Mouse (Mus musculus) forebrain, embryonic 13.5 days (tissue): ENCODE data around the gene Tns2. TPM values are rescaled to one million over a fixed set of nuclear protein-coding genes. Genes with fewer than 3 reads are reported as not detected.
"Not testable (repeated sequence)": the region's sequence is repeated elsewhere in the genome, so short reads cannot be mapped to it uniquely, and the experiment has no call there.

Experiments
- ATAC-seq: fragments of 200-750 bp; cut with Nextera tagmentation; 2 replicates; pipeline ENCODE4 v1.8.0; 2017
- H3K27ac ChIP-seq: fragments of 300-500 bp; sonication (generic); 2 replicates; pipeline ENCODE4 v1.5.1; 2015; ENCODE audit warnings: inconsistent platforms, mild to moderate bottlenecking, moderate library complexity
- H3K27me3 ChIP-seq: fragments of 300-500 bp; sonication (generic); 2 replicates; pipeline ENCODE4 v1.6.1; 2015; ENCODE audit warnings: mild to moderate bottlenecking, inconsistent platforms
- H3K36me3 ChIP-seq: fragments of 300-500 bp; sonication (generic); 2 replicates; pipeline ENCODE4 v1.6.1; 2015; ENCODE audit warnings: mild to moderate bottlenecking, inconsistent platforms; ENCODE audit not compliant: poor library complexity, severe bottlenecking
- H3K4me1 ChIP-seq: fragments of 300-500 bp; sonication (generic); 2 replicates; pipeline ENCODE4 v1.6.1; 2015; ENCODE audit warnings: inconsistent platforms
- H3K4me2 ChIP-seq: fragments of 300-500 bp; sonication (generic); 2 replicates; pipeline ENCODE4 v1.6.1; 2015; ENCODE audit warnings: inconsistent platforms, mild to moderate bottlenecking, moderate library complexity
- H3K4me3 ChIP-seq: fragments of 300-500 bp; sonication (generic); 2 replicates; pipeline ENCODE4 v1.5.1; 2015; ENCODE audit warnings: mild to moderate bottlenecking, inconsistent platforms
- H3K9ac ChIP-seq: fragments of 300-500 bp; sonication (generic); 2 replicates; pipeline ENCODE4 v1.6.1; 2015; ENCODE audit warnings: mild to moderate bottlenecking, inconsistent platforms
- H3K9me3 ChIP-seq: fragments of 300-500 bp; sonication (generic); replicated peaks from 2 replicates; pipeline ENCODE4 v1.6.1; 2016; ENCODE audit warnings: inconsistent platforms
- WGBS: fragments of 180-500 bp; shearing (Covaris S2); methylation state at CpG from one replicate; pipeline ENCODE4 v1.1.7; 2015; 5-methylcytosine and 5-hydroxymethylcytosine counted together
- polyA plus RNA-seq: library from polyadenylated mRNA; unstranded; fragments of >200 nt; fragmentation: Nextera tagmentation; extraction: Ambion mirVana; gene quantifications from 2 replicates; pipeline ENCODE4 v1.2.1, GENCODE M21; 2015

The Tns2 gene
- polyA plus RNA-seq, 1 experiment from 2014 or later = 4.5 TPM

DNA sequence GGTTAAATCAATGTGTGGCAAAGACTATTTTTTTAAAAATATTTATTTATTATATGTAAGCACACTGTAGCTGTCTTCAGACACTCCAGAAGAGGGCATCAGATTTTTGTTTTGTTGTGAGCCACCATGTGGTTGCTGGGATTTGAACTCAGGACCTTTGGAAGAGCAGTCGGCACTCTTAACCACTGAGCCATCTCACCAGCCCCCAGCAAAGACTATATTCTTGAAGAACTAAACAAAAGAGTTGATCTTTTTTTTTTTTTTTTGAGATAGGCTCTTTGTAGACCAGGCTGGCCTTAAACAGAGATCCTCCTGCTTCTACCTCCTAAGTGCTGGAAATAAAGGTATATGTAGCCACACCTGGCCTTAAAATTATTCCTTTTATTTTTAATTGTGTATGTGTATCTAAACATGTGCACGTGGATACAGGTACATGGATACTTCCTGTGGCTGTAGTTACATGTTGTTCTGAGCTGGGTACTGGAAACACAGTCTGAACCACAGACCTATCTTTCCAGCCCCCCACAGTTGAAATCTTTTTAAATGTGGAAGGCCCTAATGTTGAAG, 23.0 kb upstream of the Tns2 start:
- no peak for ATAC-seq
- H3K36me3 ChIP-seq = peaks cover 5% of the 10 kb centered on the region
- H3K9me3 ChIP-seq = no peaks in the 10 kb centered on the region
- peaks cover 28% of the 10 kb centered on the region for H3K4me1 ChIP-seq
- no peaks in the 10 kb centered on the region for H3K27me3 ChIP-seq
- H3K9ac ChIP-seq = no peak overlapping the region
- H3K27ac ChIP-seq = no peak overlapping the region
- no peak overlapping the region for H3K4me2 ChIP-seq
- 95% methylated on average over 2 of the region's 2 CpGs for WGBS
- H3K4me3 ChIP-seq = no peak overlapping the region

DNA sequence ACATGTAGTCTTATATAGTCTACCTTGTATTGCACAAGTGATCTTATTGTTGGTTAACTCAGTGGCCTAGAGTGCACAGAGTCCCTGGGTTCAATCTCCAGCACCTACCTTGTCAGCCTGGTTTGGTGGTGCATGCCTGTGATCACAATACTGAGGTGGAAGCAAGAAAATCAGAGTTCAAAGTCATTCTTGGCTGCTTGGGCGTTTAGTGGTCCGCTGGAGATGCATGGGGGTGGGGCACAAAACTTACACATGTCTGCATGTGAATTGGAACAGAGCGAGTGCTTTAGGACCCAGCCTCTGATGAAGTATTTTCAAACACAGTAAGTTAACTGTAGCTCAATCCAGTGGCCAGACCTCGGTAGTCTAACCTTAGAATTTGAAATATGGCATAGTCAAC, 21.0 kb upstream of the Tns2 start:
- Histone ChIP-seq H3K4me2 (no peak overlapping the region), H3K9me3 (no peaks in the 10 kb centered on the region), H3K27me3 (no peaks in the 10 kb centered on the region), H3K4me3 (no peak overlapping the region), H3K36me3 (peaks cover 25% of the 10 kb centered on the region), H3K9ac (no peak overlapping the region), H3K27ac (no peak overlapping the region), H3K4me1 (peaks cover 20% of the 10 kb centered on the region)
- 83% methylated on average over 4 of the region's 4 CpGs for WGBS
- ATAC-seq = no peak

DNA sequence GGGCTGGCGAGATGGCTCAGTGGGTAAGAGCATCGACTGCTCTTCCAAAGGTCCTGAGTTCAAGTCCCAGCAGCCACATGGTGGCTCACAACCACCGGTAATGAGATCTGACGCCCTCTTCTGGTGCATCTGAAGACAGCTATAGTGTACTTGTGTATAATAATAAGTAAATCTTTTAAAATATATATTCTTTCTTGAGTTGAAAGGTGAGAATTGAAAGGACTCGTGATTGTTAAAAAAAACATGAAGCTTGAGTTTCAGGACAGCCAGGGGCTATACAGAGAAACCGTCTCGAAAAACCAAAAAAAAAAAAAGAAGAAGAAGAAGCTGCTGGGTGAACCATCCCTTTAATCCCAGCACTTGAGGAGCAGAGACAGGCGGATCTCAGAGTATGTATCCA, 20.3 kb upstream of the Tns2 start:
- not testable (repeated sequence) for H3K27me3 ChIP-seq, H3K9ac ChIP-seq, ATAC-seq, H3K27ac ChIP-seq, H3K9me3 ChIP-seq, H3K4me2 ChIP-seq, H3K4me3 ChIP-seq
- peaks cover 32% of the 10 kb centered on the region for H3K36me3 ChIP-seq
- WGBS = 80% methylated on average over 8 of the region's 8 CpGs
- peaks cover 15% of the 10 kb centered on the region for H3K4me1 ChIP-seq

DNA sequence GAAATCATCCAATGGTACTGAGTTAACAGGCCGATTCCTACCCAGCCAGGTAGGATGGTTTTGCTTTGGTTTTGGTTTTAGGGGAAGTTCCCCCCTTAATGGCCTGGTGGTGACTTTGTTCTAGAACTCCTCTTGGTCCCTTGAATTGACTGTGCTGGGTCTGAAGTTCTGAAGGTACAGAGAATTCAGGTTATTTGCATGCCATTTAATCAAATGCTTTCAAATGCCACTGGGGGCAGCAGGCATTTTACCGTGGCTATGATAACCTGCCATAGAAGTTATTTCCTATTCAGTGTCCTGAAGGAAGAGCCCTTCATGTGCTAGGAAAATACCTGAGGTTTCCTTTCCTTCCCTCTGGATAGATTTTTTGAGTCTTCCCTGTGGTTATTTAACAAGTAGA, 19.8 kb upstream of the Tns2 start:
- H3K4me1 ChIP-seq = peaks cover 10% of the 10 kb centered on the region
- 73% methylated on average over 2 of the region's 2 CpGs for WGBS
- no peaks in the 10 kb centered on the region for H3K9me3 ChIP-seq
- no peaks in the 10 kb centered on the region for H3K27me3 ChIP-seq
- no peak for ATAC-seq
- peaks cover 36% of the 10 kb centered on the region for H3K36me3 ChIP-seq
- H3K27ac ChIP-seq = no peak overlapping the region
- no peak overlapping the region for H3K9ac ChIP-seq
- H3K4me2 ChIP-seq = no peak overlapping the region
- H3K4me3 ChIP-seq = no peak overlapping the region

DNA sequence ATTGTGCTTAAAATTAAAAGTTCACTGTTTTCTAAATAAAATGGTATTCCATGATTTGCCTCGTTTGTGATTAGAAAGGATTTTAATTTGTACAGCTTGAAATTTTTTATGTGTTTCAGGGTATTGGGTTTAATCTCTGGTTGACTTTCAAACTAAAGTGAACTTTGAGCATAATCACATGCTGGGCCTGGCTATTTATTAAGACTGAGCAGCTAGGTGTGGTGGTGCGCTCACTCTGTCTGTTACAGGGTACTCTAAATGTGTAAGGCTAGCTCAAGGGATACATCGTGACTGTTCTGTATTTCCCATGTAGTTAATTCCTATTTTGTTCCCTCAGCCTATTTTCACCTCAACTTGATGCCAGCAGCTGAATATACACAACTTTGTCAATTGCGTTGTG, 18.1 kb upstream of the Tns2 start:
- H3K27ac ChIP-seq = no peak overlapping the region
- peaks cover 52% of the 10 kb centered on the region for H3K36me3 ChIP-seq
- H3K4me3 ChIP-seq = no peak overlapping the region
- no peaks in the 10 kb centered on the region for H3K4me1 ChIP-seq
- no peaks in the 10 kb centered on the region for H3K9me3 ChIP-seq
- no peak overlapping the region for H3K4me2 ChIP-seq
- no peaks in the 10 kb centered on the region for H3K27me3 ChIP-seq
- H3K9ac ChIP-seq = no peak overlapping the region
- 91% methylated on average over 4 of the region's 4 CpGs for WGBS
- no peak for ATAC-seq

DNA sequence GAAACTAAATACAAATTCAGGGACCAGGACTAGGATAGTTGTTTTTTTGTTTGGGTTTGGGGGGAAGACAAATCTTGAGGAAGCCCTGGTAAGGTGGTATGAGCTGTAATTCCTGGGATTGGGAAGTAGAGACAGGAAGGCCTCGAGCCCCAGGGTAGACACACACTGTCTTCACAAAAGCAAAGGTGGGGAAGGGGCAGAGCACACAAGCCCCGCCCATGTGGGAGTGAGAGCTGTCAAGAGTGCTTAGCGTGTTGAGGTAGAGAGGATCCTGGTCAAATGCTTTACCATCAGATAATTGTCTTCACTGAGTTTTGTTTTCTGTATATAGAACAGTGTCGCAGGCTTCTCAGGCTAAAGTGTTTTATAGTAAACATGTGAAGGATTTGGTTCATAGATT, 17.2 kb upstream of the Tns2 start:
- Histone ChIP-seq H3K4me2 (no peak overlapping the region), H3K36me3 (peaks cover 61% of the 10 kb centered on the region), H3K4me3 (no peak overlapping the region), H3K9me3 (no peaks in the 10 kb centered on the region), H3K9ac (no peak overlapping the region), H3K27ac (no peak overlapping the region), H3K4me1 (no peaks in the 10 kb centered on the region), H3K27me3 (no peaks in the 10 kb centered on the region)
- 88% methylated on average over 4 of the region's 4 CpGs for WGBS
- no peak for ATAC-seq

DNA sequence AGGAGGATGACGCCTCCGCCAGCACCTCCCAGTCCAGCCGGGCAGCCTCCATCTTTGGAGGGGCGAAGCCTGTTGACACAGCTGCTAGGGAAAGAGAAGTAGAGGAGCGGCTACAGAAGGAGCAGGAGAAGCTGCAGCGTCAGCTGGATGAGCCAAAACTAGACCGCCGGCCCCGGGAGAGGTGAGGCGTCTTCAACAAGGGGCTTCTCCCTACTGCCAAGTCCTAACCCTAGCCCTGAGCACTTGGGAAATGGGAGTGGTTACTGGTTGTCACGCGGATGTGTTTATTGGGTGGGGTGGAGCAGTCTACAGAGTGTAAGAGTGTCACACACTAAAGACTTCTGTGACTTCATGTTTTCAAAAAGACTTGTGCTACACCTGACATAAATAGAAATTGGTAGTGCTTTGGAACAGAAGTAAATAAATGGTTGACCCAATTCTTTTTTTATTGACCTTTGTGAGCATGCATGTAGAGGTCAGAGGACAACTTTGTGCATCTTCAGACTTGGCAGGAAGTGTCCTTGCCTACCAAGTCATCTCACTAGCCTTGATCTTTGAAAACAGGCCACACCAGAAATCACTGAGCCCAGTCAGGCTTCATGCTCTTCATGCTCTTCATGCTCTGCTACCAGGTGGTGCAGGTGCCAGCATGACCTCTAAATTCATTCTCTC, 10.2 kb upstream of the Tns2 start:
- H3K9ac ChIP-seq = no peak overlapping the region
- no peak overlapping the region for H3K27ac ChIP-seq
- no peaks in the 10 kb centered on the region for H3K9me3 ChIP-seq
- H3K36me3 ChIP-seq = peaks cover 98% of the 10 kb centered on the region
- no peaks in the 10 kb centered on the region for H3K4me1 ChIP-seq
- no peak overlapping the region for H3K4me2 ChIP-seq
- no peak overlapping the region for H3K4me3 ChIP-seq
- 90% methylated on average over 12 of the region's 12 CpGs for WGBS
- ATAC-seq = no peak
- no peaks in the 10 kb centered on the region for H3K27me3 ChIP-seq

DNA sequence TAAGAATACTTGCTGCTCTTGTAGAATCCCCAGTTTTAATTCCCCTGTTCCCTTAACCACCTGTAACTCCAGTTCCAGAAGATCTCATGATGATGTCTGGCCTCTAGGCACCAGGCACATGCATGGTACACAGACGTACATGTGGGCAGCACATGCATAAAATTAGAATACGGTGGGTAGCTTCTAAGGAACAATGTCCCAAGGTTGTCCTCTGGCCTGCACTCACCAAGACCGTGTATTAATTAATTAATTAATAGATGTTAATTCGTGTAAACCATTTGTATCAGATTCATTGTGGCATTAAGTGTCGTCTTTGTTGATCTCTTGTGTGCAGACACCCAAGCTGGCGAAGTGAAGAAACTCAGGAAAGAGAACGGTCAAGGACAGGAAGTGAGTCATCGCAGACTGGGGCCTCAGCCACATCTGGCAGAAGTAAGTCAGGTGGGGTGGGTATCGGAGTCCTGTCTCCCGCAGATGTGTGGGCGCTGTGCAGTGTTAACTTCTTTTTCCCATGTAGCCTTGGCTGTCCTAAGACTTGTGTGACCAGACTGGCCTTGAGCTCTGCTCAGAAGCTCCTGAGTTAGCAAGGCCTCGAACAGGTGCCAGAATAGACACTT, 9.0 kb upstream of the Tns2 start:
- Histone ChIP-seq H3K27ac (no peak overlapping the region), H3K9ac (no peak overlapping the region), H3K4me2 (no peak overlapping the region), H3K27me3 (no peaks in the 10 kb centered on the region), H3K9me3 (no peaks in the 10 kb centered on the region), H3K4me3 (no peak overlapping the region), H3K36me3 (peaks cover 98% of the 10 kb centered on the region), H3K4me1 (no peaks in the 10 kb centered on the region)
- WGBS = 89% methylated on average over 12 of the region's 12 CpGs
- ATAC-seq = no peak

DNA sequence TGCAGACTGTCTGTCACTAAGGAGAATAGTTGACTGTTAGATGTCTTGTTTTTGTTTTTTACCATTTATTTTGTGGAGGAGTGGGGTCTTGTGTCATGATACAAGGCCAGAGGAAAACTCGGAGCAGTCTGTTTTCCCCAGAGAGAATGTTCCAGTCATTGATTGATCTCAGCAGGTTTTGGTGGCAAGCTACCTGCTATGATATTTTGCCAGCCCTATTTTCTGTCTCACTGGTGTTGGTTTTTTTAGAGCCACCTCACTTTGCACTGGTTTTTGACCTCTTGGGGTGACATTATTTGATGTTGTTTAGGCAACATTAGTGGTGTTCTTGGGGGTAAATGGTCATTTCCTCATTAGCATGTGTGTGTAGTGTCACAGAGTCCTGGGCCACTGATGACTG, 8.5 kb upstream of the Tns2 start:
- Histone ChIP-seq H3K9ac (no peak overlapping the region), H3K27ac (no peak overlapping the region), H3K4me3 (no peak overlapping the region), H3K4me2 (no peak overlapping the region), H3K27me3 (no peaks in the 10 kb centered on the region), H3K4me1 (no peaks in the 10 kb centered on the region), H3K9me3 (no peaks in the 10 kb centered on the region), H3K36me3 (peaks cover 100% of the 10 kb centered on the region)
- no peak for ATAC-seq
- WGBS = 87% methylated on average over 1 of the region's 1 CpGs

DNA sequence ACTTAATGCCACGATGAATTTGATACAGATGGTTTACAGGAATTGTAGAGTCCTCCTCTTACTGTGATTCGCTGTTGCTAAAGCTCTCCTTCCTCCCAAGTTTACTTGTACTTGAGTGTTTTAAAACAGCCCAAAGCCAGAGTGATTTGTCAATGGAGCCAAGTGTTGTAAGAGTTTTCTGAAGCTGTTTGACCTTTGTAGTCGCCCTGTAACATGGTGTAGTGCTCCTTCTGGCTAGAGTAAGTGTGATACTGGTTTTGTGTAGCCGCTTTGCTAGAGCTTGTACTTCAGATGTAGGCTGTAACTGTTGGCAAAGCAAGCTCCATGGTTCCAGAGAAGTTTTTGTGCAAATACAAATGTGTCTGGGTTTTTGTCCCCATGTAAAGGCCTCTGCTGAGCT, 8.0 kb upstream of the Tns2 start:
- Histone ChIP-seq H3K4me3 (no peak overlapping the region), H3K4me2 (no peak overlapping the region), H3K9ac (no peak overlapping the region), H3K9me3 (no peaks in the 10 kb centered on the region), H3K4me1 (no peaks in the 10 kb centered on the region), H3K27me3 (no peaks in the 10 kb centered on the region), H3K27ac (no peak overlapping the region), H3K36me3 (peaks cover 98% of the 10 kb centered on the region)
- 93% methylated on average over 4 of the region's 4 CpGs for WGBS
- no peak for ATAC-seq

DNA sequence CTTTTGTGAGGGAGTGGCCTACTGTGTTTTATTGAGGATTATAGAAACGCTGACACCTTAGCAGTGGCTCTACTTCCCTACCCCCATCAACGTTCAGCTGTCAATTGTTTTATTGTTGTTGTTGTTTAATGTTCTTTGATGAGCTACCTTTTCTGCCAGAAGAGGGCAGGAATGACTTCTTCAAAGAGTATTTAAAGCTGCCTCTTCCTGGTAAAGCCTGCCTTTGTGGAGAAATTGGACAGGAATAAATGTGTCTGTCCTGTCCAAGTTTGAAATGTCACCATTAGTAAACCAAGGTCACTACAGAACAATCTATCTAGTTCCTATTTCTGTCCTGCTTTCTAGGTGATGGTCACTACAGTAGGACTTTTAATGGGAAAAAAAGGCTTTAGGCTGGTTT, 6.1 kb upstream of the Tns2 start:
- 80% methylated on average over 2 of the region's 2 CpGs for WGBS

DNA sequence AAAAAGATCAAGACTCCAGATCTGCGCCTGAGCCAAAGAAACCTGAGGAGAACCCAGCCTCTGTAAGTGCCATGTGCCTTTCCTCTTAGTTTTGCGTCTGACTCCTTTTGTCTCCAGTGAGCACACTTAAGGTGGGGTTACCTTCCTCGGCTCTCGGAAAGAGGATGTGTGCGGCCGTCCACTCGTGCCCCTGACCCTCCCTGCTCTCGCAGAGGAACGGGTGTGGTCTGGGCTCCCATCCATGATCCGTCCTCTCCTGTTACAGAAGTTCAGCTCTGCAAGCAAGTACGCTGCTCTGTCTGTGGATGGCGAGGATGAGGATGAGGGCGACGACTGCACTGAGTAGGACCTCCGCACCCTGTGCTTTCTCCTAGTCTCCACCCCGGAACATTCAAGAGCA, 5.2 kb upstream of the Tns2 start:
- Histone ChIP-seq H3K9me3 (no peaks in the 10 kb centered on the region), H3K27me3 (peaks cover 11% of the 10 kb centered on the region; the same call in 1 of the 2 replicates), H3K36me3 (peaks cover 88% of the 10 kb centered on the region), H3K4me3 (no peak overlapping the region), H3K9ac (no peak overlapping the region), H3K4me1 (peaks cover 12% of the 10 kb centered on the region), H3K4me2 (no peak overlapping the region), H3K27ac (no peak overlapping the region)
- 88% methylated on average over 16 of the region's 16 CpGs for WGBS
- ATAC-seq = no peak

More for the DNA sequence above, 6.1 kb upstream of the Tns2 start:
- Histone ChIP-seq H3K9me3 (no peaks in the 10 kb centered on the region), H3K9ac (no peak overlapping the region), H3K4me2 (no peak overlapping the region), H3K27ac (no peak overlapping the region), H3K4me3 (no peak overlapping the region), H3K4me1 (peaks cover 5% of the 10 kb centered on the region; the same call in 1 of the 2 replicates), H3K36me3 (peaks cover 97% of the 10 kb centered on the region), H3K27me3 (0 out of 2 replicates have a peak, but pooled peaks cover 8% of the 10 kb centered on the region)
- ATAC-seq = no peak
